Mouse (Mus musculus) heart, postnatal 0 days (tissue): ENCODE measurements around the gene Pgk1. TPM values are rescaled to one million over a fixed set of nuclear protein-coding genes. Genes with fewer than 3 reads are reported as not detected.

Experiments used
- ATAC-seq: fragments of 200-750 bp; cut with Nextera tagmentation; 2 replicates; pipeline ENCODE4 v1.8.0; 2017; ENCODE audit warnings: low read depth, moderate number of reproducible peaks, moderate library complexity; ENCODE audit not compliant: insufficient read depth
- DNase-seq: peaks from one replicate; pipeline ENCODE4 v3.0.0-alpha.2; 2016; ENCODE audit warnings: low spot score
- H3K27ac ChIP-seq: fragments of 300-500 bp; sonication (generic); 2 replicates; pipeline ENCODE4 v1.5.1; 2014; ENCODE audit warnings: low read depth, mild to moderate bottlenecking
- H3K27me3 ChIP-seq: fragments of 300-500 bp; sonication (generic); 2 replicates; pipeline ENCODE4 v1.6.1; 2014; ENCODE audit warnings: low read length, mixed read lengths; ENCODE audit not compliant: control insufficient read depth, insufficient read depth
- H3K36me3 ChIP-seq: fragments of 300-500 bp; sonication (generic); replicated peaks from 2 replicates; pipeline ENCODE4 v1.6.1; 2014; ENCODE audit warnings: low read length, mixed read lengths; ENCODE audit not compliant: control insufficient read depth, insufficient read depth
- H3K4me1 ChIP-seq: fragments of 300-500 bp; sonication (generic); 2 replicates; pipeline ENCODE4 v1.6.1; 2014; ENCODE audit warnings: antibody characterized with exemption; ENCODE audit not compliant: control insufficient read depth, insufficient read depth
- H3K4me2 ChIP-seq: fragments of 300-500 bp; sonication (generic); 2 replicates; pipeline ENCODE4 v1.6.1; 2014; ENCODE audit warnings: low read depth, mild to moderate bottlenecking, low read length, moderate library complexity
- H3K4me3 ChIP-seq: fragments of 300-500 bp; sonication (generic); 2 replicates; pipeline ENCODE4 v1.5.1; 2014; ENCODE audit warnings: low read depth, low read length
- H3K9ac ChIP-seq: fragments of 300-500 bp; sonication (generic); replicated peaks from 2 replicates; pipeline ENCODE4 v1.6.1; 2014; ENCODE audit warnings: low read depth, low read length, mixed read lengths
- H3K9me3 ChIP-seq: fragments of 300-500 bp; sonication (generic); replicated peaks from 2 replicates; pipeline ENCODE4 v1.6.1; 2016; ENCODE audit warnings: low read length; ENCODE audit not compliant: control insufficient read depth
- CTCF ChIP-seq: IDR thresholded peaks from 2 replicates; pipeline ENCODE4 v1.5.1; 2016; ENCODE audit warnings: antibody characterized with exemption, control low read depth, low read depth
- EP300 ChIP-seq: IDR thresholded peaks from 2 replicates; pipeline ENCODE4 v1.6.1; 2016; ENCODE audit warnings: antibody characterized with exemption, low read depth
- whole genome bisulfite sequencing: fragments of 180-500 bp; shearing (Covaris S2); extraction: QIAGEN DNeasy Blood & Tissue Kit; methylation state at CpG from one replicate; pipeline ENCODE4 v1.1.7; 2014; 5-methylcytosine and 5-hydroxymethylcytosine counted together
- polyA plus RNA-seq: library from polyadenylated mRNA; unstranded; fragments of >200 nt; fragmentation: Nextera tagmentation; extraction: Ambion mirVana; gene quantifications from 2 replicates; pipeline ENCODE4 v1.2.1, GENCODE M21; 2015
- total RNA-seq: library from RNA; depleted of rRNA; stranded (reverse); fragments of >200 nt; gene quantifications from 2 replicates; pipeline ENCODE4 v1.2.3, GENCODE M21; 2014; ENCODE audit warnings: low replicate concordance; rRNA removed

Pgk1 gene
- total and polyA plus RNA-seq, 2 experiments from 2014 or later: 485 to 801 TPM

DNA sequence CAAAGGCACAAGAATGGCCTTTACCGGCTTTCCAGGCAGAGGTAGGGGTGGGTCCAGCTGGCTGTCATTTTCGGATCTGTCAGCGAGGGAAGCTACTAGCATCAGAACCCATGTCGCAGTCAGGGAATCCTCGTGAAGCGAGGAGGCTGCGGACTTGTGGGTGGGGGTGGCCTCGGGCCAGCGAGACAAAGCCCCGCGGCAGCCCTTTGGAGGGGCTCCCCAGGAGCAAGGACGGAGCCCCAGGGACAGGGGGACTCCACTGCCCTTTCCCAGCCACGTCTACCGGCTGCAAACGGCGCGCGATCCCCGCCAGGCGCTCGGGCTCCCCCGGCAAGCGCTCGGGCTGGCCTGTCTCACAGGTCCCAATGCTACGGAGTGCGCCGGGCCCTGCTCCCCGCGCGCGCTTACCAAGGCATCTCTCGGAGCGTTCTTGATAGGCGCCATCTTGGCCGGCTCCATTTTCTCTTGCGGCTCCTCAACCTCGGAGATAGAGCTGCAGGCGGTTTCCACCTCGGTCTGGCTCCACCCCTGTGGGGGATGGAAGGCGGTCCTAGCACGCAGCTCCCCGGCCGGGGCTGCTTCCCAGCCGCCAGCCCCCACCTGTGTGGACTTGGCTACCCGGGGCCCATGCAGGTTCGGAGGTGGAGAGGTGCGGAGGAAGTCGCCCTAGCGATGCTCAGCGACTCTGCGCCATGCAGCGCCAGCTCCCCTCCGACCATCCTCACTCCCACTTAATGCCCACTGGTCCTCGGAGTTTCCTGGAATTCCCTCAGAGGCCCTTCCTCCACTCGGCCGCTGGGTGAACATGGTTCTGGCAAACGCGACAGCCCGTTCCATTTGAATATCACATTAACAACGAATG is 32.5 kb downstream of the Pgk1 start:
- peak overlapping the region; percentile 77 for H3K9ac ChIP-seq
- H3K4me1 ChIP-seq: no peaks in the 10 kb centered on the region
- peak overlapping the region; percentile 71 for H3K4me3 ChIP-seq
- WGBS: 21% methylated on average over 54 of the region's 60 CpGs
- ATAC-seq (peak; percentile 92), DNase-seq (peak; percentile 47)
- H3K27me3 ChIP-seq: no peaks in the 10 kb centered on the region
- H3K4me2 ChIP-seq: peak overlapping the region; percentile 65
- H3K27ac ChIP-seq: peak overlapping the region; percentile 78
- no peaks in the 10 kb centered on the region for H3K9me3 ChIP-seq
- TF ChIP-seq CTCF (no peak), EP300 (no peak)
- no peaks in the 10 kb centered on the region for H3K36me3 ChIP-seq

- WGBS: 87% methylated on average over 22 of the region's 25 CpGs
Observed at GRCm38 (mm10) chrX:106221058-106221457, 34.2 kb downstream of the Pgk1 start, which contains the start of gene Taf9b. Taf9b (minus strand) TSS chrX:106221158.

More at GRCm38 (mm10) chrX:106221058-106221457, 34.2 kb downstream of the Pgk1 start, which contains the start of gene Taf9b:
- Histone ChIP-seq H3K27me3 (no peaks in the 10 kb centered on the region), H3K4me2 (peak within 1 kb of the TSS; percentile 65), H3K36me3 (no peaks in the 10 kb centered on the region), H3K9me3 (no peaks in the 10 kb centered on the region), H3K4me3 (peak within 1 kb of the TSS; percentile 71), H3K27ac (peak within 1 kb of the TSS; percentile 78; the same call in 1 of the 2 replicates), H3K9ac (peak within 1 kb of the TSS; percentile 77; the same call in 1 of the 2 replicates), H3K4me1 (no peaks in the 10 kb centered on the region)
- ATAC-seq: no peak
- TF ChIP-seq EP300: no peak
- no peak for TF ChIP-seq CTCF
- no peak for DNase-seq

Other genes starting within 250 kb of the Pgk1 start
- 32.5 and 39.5 TPM in 2 replicates for gene Magt1, start 175.2 kb upstream of the Pgk1 start, total RNA-seq
- 24.2 and 28.0 TPM in 2 replicates for gene Magt1, start 175.2 kb upstream of the Pgk1 start, polyA plus RNA-seq
- gene Cox7b, start 171.4 kb upstream of the Pgk1 start, total RNA-seq: 1,061 and 1,234 TPM in 2 replicates
- 1,884 and 1,954 TPM in 2 replicates for gene Cox7b, start 171.4 kb upstream of the Pgk1 start, polyA plus RNA-seq
- 8.7 and 16.9 TPM in 2 replicates for gene Atp7a, start 159.8 kb upstream of the Pgk1 start, total RNA-seq
- gene Atp7a, start 159.8 kb upstream of the Pgk1 start, polyA plus RNA-seq: 5.4 and 6.3 TPM in 2 replicates
- gene Tlr13, start 43.9 kb upstream of the Pgk1 start, total RNA-seq: 1.0 and 1.1 TPM in 2 replicates
- 0.40 and 0.43 TPM in 2 replicates for gene Tlr13, start 43.9 kb upstream of the Pgk1 start, polyA plus RNA-seq
- 18.6 and 21.3 TPM in 2 replicates for gene Taf9b, start 34.1 kb downstream of the Pgk1 start, total RNA-seq
- gene Taf9b, start 34.1 kb downstream of the Pgk1 start, polyA plus RNA-seq: 19.6 and 22.1 TPM in 2 replicates
- not detected in 2 replicates for gene Fnd3c2, start 68.3 kb downstream of the Pgk1 start, total RNA-seq
- gene Fnd3c2, start 68.3 kb downstream of the Pgk1 start, polyA plus RNA-seq: not detected in 2 replicates